Mouse (Mus musculus): ENCODE measurements around the gene Shisa5. TPM values are rescaled to one million over a fixed set of nuclear protein-coding genes. Genes with fewer than 3 reads are reported as not detected.

Shisa5 gene
- total and polyA plus RNA-seq, 3 experiments = 41.0 to 71.7 TPM; not detected in 1

GRCm38 (mm10) chr9:109104083-109104482, 65.7 kb downstream of the Shisa5 start:
- Histone ChIP-seq H3K27ac (ENCODE audit: control insufficient read depth, low read depth, low read length) (no peak overlapping the region), H3K9ac (ENCODE audit: control insufficient read depth, low read depth, low read length, poor library complexity, severe bottlenecking) (no peak overlapping the region), H3K9me3 (replicated peaks; ENCODE audit: insufficient read depth, low read length) (no peaks in the 10 kb centered on the region), H3K27me3 (ENCODE audit: control insufficient read depth in 1 of 2, insufficient read depth in 2 of 2, low read length in 2 of 2) (no peaks in the 10 kb centered on the region), H3K79me2 (ENCODE audit: control insufficient read depth, insufficient read depth, low read length, poor library complexity) (no peaks in the 10 kb centered on the region), H3K36me3 (ENCODE audit: control insufficient read depth in 1 of 2, insufficient read depth in 2 of 2, low read length in 2 of 2) (no peaks in the 10 kb centered on the region), H3K4me3 (ENCODE audit: control insufficient read depth in 1 of 2, insufficient read depth in 1 of 2, low read depth in 2 of 2, low read length in 2 of 2) (no peak overlapping the region), H3K4me1 (ENCODE audit: control insufficient read depth in 1 of 2, insufficient read depth in 2 of 2, low read length in 2 of 2) (no peaks in the 10 kb centered on the region)
- TF ChIP-seq CHD2 (IDR thresholded peaks at IDR 0.05; ENCODE audit: low read length) = no peak
- no peak for TF ChIP-seq MYC (IDR thresholded peaks at IDR 0.05; ENCODE audit: low read depth, low read length)
- TF ChIP-seq EP300 (IDR thresholded peaks at IDR 0.05; ENCODE audit: low read depth in 1 of 2, low read length in 2 of 2) = no peak
- no peak for TF ChIP-seq ELF1 (IDR thresholded peaks at IDR 0.05; ENCODE audit: low read depth, low read length)
- TF ChIP-seq MXI1 (IDR thresholded peaks at IDR 0.05; ENCODE audit: low read depth, low read length) = no peak
- TF ChIP-seq ZC3H11A (IDR thresholded peaks at IDR 0.05; ENCODE audit: low read depth, low read length) = no peak
- TF ChIP-seq BHLHE40 (IDR thresholded peaks at IDR 0.05; ENCODE audit: borderline replicate concordance, low read depth, low read length) = no peak
- TF ChIP-seq RAD21 (IDR thresholded peaks at IDR 0.05; ENCODE audit: low read depth, low read length) = no peak
- no peak for TF ChIP-seq HCFC1 (IDR thresholded peaks at IDR 0.05; ENCODE audit: low read depth, low read length)
- TF ChIP-seq MAZ (IDR thresholded peaks at IDR 0.05; ENCODE audit: low read depth, low read length) = no peak
- TF ChIP-seq USF1 (IDR thresholded peaks at IDR 0.05; ENCODE audit: low read depth, low read length) = no peak
- no peak for TF ChIP-seq JUND (IDR thresholded peaks at IDR 0.05; ENCODE audit: low read depth, low read length)
- TF ChIP-seq KAT2A (conservative IDR thresholded peaks at IDR 0.05; ENCODE audit: low read depth, low read length) = no peak
- no peak for TF ChIP-seq MAX (IDR thresholded peaks at IDR 0.05; ENCODE audit: low read length)
- TF ChIP-seq E2F4 (IDR thresholded peaks at IDR 0.05; ENCODE audit: borderline replicate concordance, low read depth, low read length) = no peak
- no peak for TF ChIP-seq RCOR1 (IDR thresholded peaks at IDR 0.05; ENCODE audit: low read depth, low read length)
- no peak for TF ChIP-seq NRF1 (IDR thresholded peaks at IDR 0.05; ENCODE audit: insufficient read depth, low read depth, low read length, poor library complexity, severe bottlenecking)
- no peak for TF ChIP-seq POLR2AphosphoS2 (IDR thresholded peaks at IDR 0.05; ENCODE audit: low read length)
- TF ChIP-seq POLR2AphosphoS5 (IDR thresholded peaks at IDR 0.05; ENCODE audit: borderline replicate concordance, low read depth, low read length) = no peak
- DNase-seq (ENCODE audit: low read depth, low spot score) = no peak

DNA sequence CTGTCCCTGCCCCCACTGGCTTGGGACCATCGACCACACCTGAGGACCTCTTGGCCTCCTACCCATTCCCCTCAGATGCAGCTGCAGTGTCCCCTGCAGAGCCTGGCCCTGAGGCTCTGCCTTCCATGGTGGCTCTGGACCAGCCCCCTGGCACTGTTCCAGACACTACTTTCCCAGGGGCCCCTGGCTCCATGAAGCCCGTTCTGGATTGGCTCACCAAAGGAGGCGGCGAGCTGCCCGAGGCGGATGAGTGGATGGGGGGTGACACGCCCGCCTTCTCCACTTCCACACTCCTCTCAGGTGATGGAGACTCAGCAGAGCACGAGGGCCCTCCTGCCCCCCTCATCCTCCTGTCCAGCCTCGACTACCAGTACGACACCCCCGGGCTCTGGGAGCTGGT, 66.6 kb downstream of the Shisa5 start:
- Histone ChIP-seq H3K27ac (ENCODE audit: control insufficient read depth, low read depth, low read length) (no peak overlapping the region), H3K4me3 (ENCODE audit: control insufficient read depth in 1 of 2, insufficient read depth in 1 of 2, low read depth in 2 of 2, low read length in 2 of 2) (no peak overlapping the region), H3K4me1 (ENCODE audit: control insufficient read depth in 1 of 2, insufficient read depth in 2 of 2, low read length in 2 of 2) (no peaks in the 10 kb centered on the region), H3K9me3 (replicated peaks; ENCODE audit: insufficient read depth, low read length) (no peaks in the 10 kb centered on the region), H3K36me3 (ENCODE audit: control insufficient read depth in 1 of 2, insufficient read depth in 2 of 2, low read length in 2 of 2) (no peaks in the 10 kb centered on the region), H3K27me3 (ENCODE audit: control insufficient read depth in 1 of 2, insufficient read depth in 2 of 2, low read length in 2 of 2) (no peaks in the 10 kb centered on the region), H3K9ac (ENCODE audit: control insufficient read depth, low read depth, low read length, poor library complexity, severe bottlenecking) (no peak overlapping the region), H3K79me2 (ENCODE audit: control insufficient read depth, insufficient read depth, low read length, poor library complexity) (no peaks in the 10 kb centered on the region)
- no peak for DNase-seq (ENCODE audit: low read depth, low spot score)
- TF ChIP-seq NRF1 (IDR thresholded peaks at IDR 0.05; ENCODE audit: insufficient read depth, low read depth, low read length, poor library complexity, severe bottlenecking) = no peak
- no peak for TF ChIP-seq MAX (IDR thresholded peaks at IDR 0.05; ENCODE audit: low read length)
- TF ChIP-seq GATA1 (IDR thresholded peaks at IDR 0.05; ENCODE audit: low read depth, low read length) = no peak
- no peak for TF ChIP-seq E2F4 (IDR thresholded peaks at IDR 0.05; ENCODE audit: borderline replicate concordance, low read depth, low read length)
- no peak for TF ChIP-seq POLR2AphosphoS2 (IDR thresholded peaks at IDR 0.05; ENCODE audit: low read length)
- TF ChIP-seq HCFC1 (IDR thresholded peaks at IDR 0.05; ENCODE audit: low read depth, low read length) = no peak
- no peak for TF ChIP-seq RCOR1 (IDR thresholded peaks at IDR 0.05; ENCODE audit: low read depth, low read length)
- TF ChIP-seq POLR2AphosphoS5 (IDR thresholded peaks at IDR 0.05; ENCODE audit: borderline replicate concordance, low read depth, low read length) = no peak
- TF ChIP-seq CTCF (IDR thresholded peaks at IDR 0.05 in 2 of 3, conservative IDR thresholded peaks at IDR 0.05 in 1 of 3; ENCODE audit: control insufficient read depth in 1 of 3, insufficient read depth in 1 of 3, low read depth in 2 of 3, low read length in 3 of 3, poor library complexity in 1 of 3, severe bottlenecking in 1 of 3) = no peak
- no peak for TF ChIP-seq MYB (IDR thresholded peaks at IDR 0.05; ENCODE audit: low read depth, low read length)
- no peak for TF ChIP-seq SMC3 (IDR thresholded peaks at IDR 0.05; ENCODE audit: low read depth, low read length)
- TF ChIP-seq RAD21 (IDR thresholded peaks at IDR 0.05; ENCODE audit: low read depth, low read length) = no peak

All from MEL (cell line).